Comparison of ENCODE assay signal across 18 mouse cellular contexts in genomic region chr7:141558329-141558776, GRCm38 (mm10). TPM values are rescaled to one million over a fixed set of nuclear protein-coding genes. Genes with fewer than 3 reads are reported as not detected.
DNase-seq lines count a peak whose midpoint lies in the region; ATAC-seq lines count a peak whose summit lies in the region.
"Had no signal": no experiment of that assay in that cellular context is flagged by ENCODE, and none has a peak within 500 bp of the region (broad histone marks: within the 10 kb centered on the region; RNA-seq: fewer than 3 reads in every experiment).

No protein-coding gene starts in this region.

- peak overlapping the region; percentile 91 for H3K27ac ChIP-seq in macrophage
- H3K27ac ChIP-seq in midbrain, embryonic 15.5 days: no peak overlapping the region
- H3K27ac ChIP-seq: embryonic facial prominence, embryonic 12.5 days; forebrain, embryonic 15.5 days; heart, embryonic 15.5 days had no signal

- WGBS in macrophage (ENCODE audit: missing documents): 11% methylated on average over 4 of the region's 4 CpGs
- WGBS in midbrain, embryonic 15.5 days: 69% methylated on average over 4 of the region's 4 CpGs

- H3K27me3 ChIP-seq in erythroblast, embryonic 14.5 days (ENCODE audit: control insufficient read depth): no peaks in the 10 kb centered on the region
- no peaks in the 10 kb centered on the region for H3K27me3 ChIP-seq in midbrain, embryonic 15.5 days (replicated peaks)
- H3K27me3 ChIP-seq: CH12.LX; embryonic facial prominence, embryonic 12.5 days; forebrain, embryonic 15.5 days; heart, embryonic 15.5 days had no signal

- peaks cover 10% of the 10 kb centered on the region for H3K79me2 ChIP-seq in macrophage (ENCODE audit: inconsistent target)

- no peak overlapping the region for H3K9ac ChIP-seq in midbrain, embryonic 15.5 days
- H3K9ac ChIP-seq: embryonic facial prominence, embryonic 12.5 days; forebrain, embryonic 15.5 days; heart, embryonic 15.5 days had no signal

- H3K9me3 ChIP-seq in erythroblast, embryonic 14.5 days (ENCODE audit: control insufficient read depth, low read length): peaks cover 3% of the 10 kb centered on the region
- no peaks in the 10 kb centered on the region for H3K9me3 ChIP-seq in midbrain, embryonic 15.5 days
- H3K9me3 ChIP-seq: embryonic facial prominence, embryonic 12.5 days; forebrain, embryonic 15.5 days; heart, embryonic 15.5 days had no signal

- ATAC-seq in midbrain, embryonic 15.5 days (replicated peaks): no peak
- ATAC-seq: forebrain, embryonic 15.5 days; hindbrain, embryonic 16.5 days had no signal

- peaks cover 11% of the 10 kb centered on the region for H3K36me3 ChIP-seq in erythroblast, embryonic 14.5 days (ENCODE audit: control insufficient read depth)
- H3K36me3 ChIP-seq in macrophage (ENCODE audit: inconsistent target): no peaks in the 10 kb centered on the region
- H3K36me3 ChIP-seq in midbrain, embryonic 15.5 days (replicated peaks): no peaks in the 10 kb centered on the region
- H3K36me3 ChIP-seq: embryonic facial prominence, embryonic 12.5 days; forebrain, embryonic 15.5 days; heart, embryonic 15.5 days had no signal

- H3K4me2 ChIP-seq in midbrain, embryonic 15.5 days: no peak overlapping the region
- H3K4me2 ChIP-seq: embryonic facial prominence, embryonic 12.5 days; forebrain, embryonic 15.5 days; heart, embryonic 15.5 days had no signal

- H3K4me3 ChIP-seq in erythroblast, embryonic 14.5 days (replicated peaks): peak overlapping the region; percentile 56
- H3K4me3 ChIP-seq in macrophage (ENCODE audit: inconsistent target): no peak overlapping the region
- H3K4me3 ChIP-seq in midbrain, embryonic 15.5 days: no peak overlapping the region
- H3K4me3 ChIP-seq: embryonic facial prominence, embryonic 12.5 days; forebrain, embryonic 15.5 days; heart, embryonic 15.5 days had no signal

- peaks cover 84% of the 10 kb centered on the region for H3K4me1 ChIP-seq in erythroblast, embryonic 14.5 days (ENCODE audit: control insufficient read depth)
- H3K4me1 ChIP-seq in midbrain, embryonic 15.5 days: peaks cover 8% of the 10 kb centered on the region

- peak; percentile 26 for DNase-seq in thymus, postnatal 0 days (ENCODE audit: low spot score)
- DNase-seq in thymus, postnatal 4 days: no peak
- no peak for DNase-seq in testis, postnatal 14 days (ENCODE audit: low spot score)
- no peak for DNase-seq in kidney, postnatal 10 days
- DNase-seq: adrenal gland, postnatal 10 days; cerebellum, adult 2 months; gastrocnemius, postnatal 10 days; kidney, adult 8-10 months; midbrain, embryonic 14.5 days; thymus, postnatal 14 days had no signal

RNA-seq across cellular contexts. Expression of gene Ap2a2, which starts 3.6 kb away (rescaled TPM):
- 39.4 and 40.1 TPM in 2 replicates for polyA plus RNA-seq in thymus, postnatal 0 days (2015; fragmentation: Nextera tagmentation; extraction: Ambion mirVana)
- 8.6 and 9.2 TPM in 2 replicates for polyA plus RNA-seq in erythroblast, embryonic 14.5 days (2012)
- 100 to 1,000 TPM in 14 of 26 experiments, 10 to 100 TPM in 12; 26.9 to 211 (median 111) TPM for total RNA-seq in macrophage (2018; cell fraction: chromatin; rRNA removed)
- 100 to 1,000 TPM in 15 of 26 experiments, 10 to 100 TPM in 11; 67.4 to 191 (median 114) TPM for total RNA-seq in macrophage (2018; cell fraction: cytosol; rRNA removed)
- 100 to 1,000 TPM in 9 of 26 experiments, 10 to 100 TPM in 17; 45.9 to 181 (median 92.4) TPM for total RNA-seq in macrophage (2018; cell fraction: nucleus; rRNA removed)
- polyA plus RNA-seq in macrophage (2018): 86.4 to 118 TPM (median 89.9 TPM) in 3 replicates
- 132 and 135 TPM in 2 replicates for polyA plus RNA-seq in midbrain, embryonic 15.5 days (2015; fragmentation: Nextera tagmentation; extraction: Ambion mirVana)

RNA-seq across cellular contexts. Expression of gene Chid1, which starts 18.7 kb away (rescaled TPM):
- polyA plus RNA-seq in thymus, postnatal 0 days (2015; fragmentation: Nextera tagmentation; extraction: Ambion mirVana): 20.3 and 25.4 TPM in 2 replicates
- polyA plus RNA-seq in erythroblast, embryonic 14.5 days (2012): 1.7 and 2.6 TPM in 2 replicates
- 10 to 100 TPM in 25 of 26 experiments, 1 to 10 TPM in 1; 9.9 to 68.1 (median 29.1) TPM for total RNA-seq in macrophage (2018; cell fraction: chromatin; rRNA removed)
- 10 to 100 TPM; 15.2 to 29.7 (median 24.6) TPM for total RNA-seq in macrophage (2018; cell fraction: cytosol; rRNA removed)
- 10 to 100 TPM; 10.8 to 46.0 (median 24.5) TPM for total RNA-seq in macrophage (2018; cell fraction: nucleus; rRNA removed)
- 23.1 to 31.1 TPM (median 25.0 TPM) in 3 replicates for polyA plus RNA-seq in macrophage (2018)
- 44.1 and 44.6 TPM in 2 replicates for polyA plus RNA-seq in midbrain, embryonic 15.5 days (2015; fragmentation: Nextera tagmentation; extraction: Ambion mirVana)
